Mouse (Mus musculus) CH12.LX (cell line): ENCODE measurements around the gene Rmdn2.

ENCODE experiments used
- JUND ChIP-seq: conservative IDR thresholded peaks from 2 replicates; pipeline ENCODE4 v1.6.1; 2011; ENCODE audit warnings: low read depth, low read length, improper control_type of control experiment
- MEF2A ChIP-seq: IDR thresholded peaks from 2 replicates; pipeline ENCODE4 v1.6.1; 2014; ENCODE audit warnings: low read depth, mild to moderate bottlenecking, inconsistent platforms, low read length, improper control_type of control experiment, borderline replicate concordance
- SMC3 ChIP-seq: IDR thresholded peaks from 2 replicates; pipeline ENCODE4 v1.6.1; 2011; ENCODE audit warnings: low read depth, low read length, improper control_type of control experiment
- TCF12 ChIP-seq: IDR thresholded peaks from 2 replicates; pipeline ENCODE4 v1.6.1; 2014; ENCODE audit warnings: low read depth, mild to moderate bottlenecking, inconsistent platforms, low read length, improper control_type of control experiment

DNA sequence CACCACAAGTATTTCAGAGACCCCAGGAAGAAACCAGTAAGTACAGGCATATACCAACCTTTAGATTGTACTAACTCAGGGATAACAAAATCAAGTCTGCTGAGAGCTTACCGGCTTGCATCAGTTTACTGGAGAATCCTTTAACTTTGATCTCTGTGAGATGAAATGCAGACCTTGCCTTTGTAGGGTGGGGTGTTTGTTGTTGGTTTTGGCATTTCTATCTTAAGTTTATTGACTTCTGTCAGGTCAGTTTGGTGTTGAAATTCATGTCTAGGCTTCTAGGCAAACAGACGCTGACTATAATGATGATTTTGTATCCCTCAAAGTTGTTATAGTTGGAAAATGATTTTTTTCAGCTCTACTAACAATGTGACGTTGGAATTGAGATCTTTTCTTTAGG lies 12.2 kb downstream of the Rmdn2 start:
- TF ChIP-seq SMC3 (no peak), TCF12 (no peak), JUND (no peak), MEF2A (no peak)
